Mouse (Mus musculus) lung, adult 2 months (tissue): ENCODE data around the gene Nvl.

Experiments
- CTCF ChIP-seq: fragments of 200-500 bp; IDR thresholded peaks from 2 replicates; pipeline ENCODE4 v1.5.1; 2011; ENCODE audit warnings: mild to moderate bottlenecking, low read length, control low read depth; ENCODE audit not compliant: insufficient read depth
- POLR2A ChIP-seq: fragments of 200-500 bp; IDR thresholded peaks from 2 replicates; pipeline ENCODE4 v1.6.1; 2011; ENCODE audit warnings: low read depth, mild to moderate bottlenecking, control low read depth, low read length, borderline replicate concordance; ENCODE audit errors: extremely low read depth

- TF ChIP-seq CTCF = no peak
- no peak for TF ChIP-seq POLR2A
These were observed 5.3 kb downstream of the Nvl start for GRCm38 (mm10) chr1:181138730-181139129.
